Mouse (Mus musculus) frontal cortex, postnatal 14 days (tissue): Measurements from ENCODE around the gene Hbs1l.

Experiments used
- DNase-seq, 2 experiments: peaks; one replicate each; pipeline ENCODE4 v3.0.0; 2022; ENCODE audit warnings: low spot score in 2 of 2

Gene Hbs1l

DNA sequence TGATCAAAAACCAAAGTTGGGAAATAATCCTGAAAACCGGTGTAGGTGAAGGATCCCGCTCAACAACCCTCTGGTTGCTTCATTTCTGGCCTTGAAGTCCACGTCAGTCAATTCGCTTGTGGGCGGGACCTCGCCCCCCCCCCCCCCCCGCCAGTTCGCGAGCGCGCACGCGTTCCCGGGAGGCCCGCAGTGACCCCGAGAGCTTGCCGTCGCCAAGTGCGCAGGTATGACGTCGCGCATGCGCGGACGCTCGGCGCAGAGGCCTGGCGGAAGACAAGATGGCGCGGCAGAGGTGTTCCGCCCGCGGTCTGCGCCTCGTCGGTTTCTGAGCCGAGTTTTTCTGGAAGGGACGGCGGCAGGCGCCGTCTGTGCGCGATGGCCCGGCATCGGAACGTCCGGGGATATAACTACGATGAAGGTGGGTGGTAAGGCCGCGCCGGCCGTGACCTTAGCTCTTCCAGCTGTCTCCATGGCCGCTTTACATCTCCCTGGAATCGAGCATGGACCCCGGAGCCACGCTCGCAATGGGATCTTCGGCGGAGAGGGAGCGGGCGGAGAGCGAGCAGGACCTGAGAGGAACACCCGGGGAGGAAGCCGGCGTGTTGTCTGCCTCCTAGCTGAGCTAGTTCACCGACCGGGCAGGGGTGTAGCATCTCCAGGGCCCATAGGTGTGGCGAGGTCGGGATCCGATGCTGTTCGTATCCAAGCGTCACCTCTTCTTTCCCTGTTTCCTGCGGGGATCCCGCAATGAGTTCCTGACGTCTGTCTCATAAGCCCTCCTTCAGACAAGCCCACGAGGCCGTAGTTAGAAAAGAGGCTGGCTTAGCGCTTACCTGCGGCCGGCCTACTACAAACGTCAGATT, at the start of gene Hbs1l:
Gene Hbs1l (plus strand): TSS at position 221 of the 863 bp plus-strand sequence.
- peak; percentile 80 to 84 for DNase-seq

DNA sequence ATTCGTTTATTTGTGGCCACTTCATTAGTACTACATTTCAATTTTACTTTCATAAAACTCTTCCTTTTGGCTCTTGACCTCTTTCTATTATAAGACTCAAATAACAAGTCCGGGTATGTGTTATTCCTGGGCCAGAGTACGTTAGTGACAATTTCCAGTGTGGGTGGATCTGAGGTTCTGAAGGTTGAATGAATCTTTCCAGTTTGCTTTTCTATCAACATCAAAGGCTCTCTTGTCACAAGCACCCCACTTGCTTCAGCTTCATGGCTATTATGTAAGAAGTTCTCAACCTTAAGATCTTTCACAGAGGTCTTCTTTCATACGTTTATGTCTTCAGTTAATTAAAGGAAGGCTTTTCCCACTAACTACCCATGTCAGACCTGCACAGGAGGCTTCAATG, 47.2 kb upstream of the Hbs1l start:
- no peak for DNase-seq

DNA sequence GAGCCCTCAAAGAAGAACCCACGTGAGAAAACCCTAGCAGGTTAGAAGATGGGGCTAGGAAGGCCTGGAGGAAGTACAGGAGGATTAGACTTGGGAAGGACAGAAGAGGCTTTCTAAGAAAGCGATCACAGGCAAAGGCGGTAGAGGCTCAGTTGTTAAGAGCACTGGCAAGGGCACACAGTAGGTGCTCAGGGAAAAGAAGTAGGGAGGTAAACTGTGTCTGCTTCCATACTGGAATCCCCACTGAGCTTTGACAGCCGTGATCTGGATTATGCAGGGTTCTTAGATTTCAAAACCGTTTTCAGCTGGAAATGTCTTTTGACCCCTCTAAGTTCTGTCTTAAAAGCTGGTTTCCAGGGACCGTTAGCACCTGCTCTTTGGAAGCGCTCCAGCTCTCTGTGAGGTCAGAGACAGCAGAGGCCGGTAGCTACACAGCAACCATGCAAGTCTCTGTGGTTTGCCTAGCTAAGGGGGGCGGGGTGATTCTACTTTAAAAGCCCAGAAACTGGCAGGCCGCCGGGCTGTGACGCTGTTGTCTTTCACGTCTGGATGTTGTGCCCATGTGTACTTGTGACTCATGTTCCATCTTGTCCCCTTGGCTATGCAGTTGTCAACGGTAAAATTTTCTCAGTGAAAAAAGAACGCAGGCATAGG, 43.8 kb upstream of the Hbs1l start:
- DNase-seq: peak; percentile 11 to 14

DNA sequence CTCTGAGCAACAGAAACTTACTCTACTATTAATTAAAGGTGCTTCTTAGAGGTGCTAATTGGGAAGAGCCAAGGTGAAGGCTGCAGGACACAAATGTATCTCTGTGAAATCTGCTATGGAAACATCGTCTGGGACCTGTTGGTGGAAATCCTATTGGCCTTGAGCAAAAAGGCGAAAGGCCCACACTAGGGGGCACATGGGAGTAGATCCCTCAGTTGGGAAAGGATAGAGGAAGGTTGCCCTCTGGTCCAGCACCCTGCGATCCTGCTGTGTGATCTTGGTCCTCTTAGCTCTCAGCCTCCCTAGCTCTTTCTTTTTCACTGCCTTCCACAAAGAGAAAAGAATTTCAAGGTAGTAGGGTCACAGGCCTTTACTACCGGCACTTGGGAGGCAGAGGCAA, 43.0 kb upstream of the Hbs1l start:
- no peak for DNase-seq

DNA sequence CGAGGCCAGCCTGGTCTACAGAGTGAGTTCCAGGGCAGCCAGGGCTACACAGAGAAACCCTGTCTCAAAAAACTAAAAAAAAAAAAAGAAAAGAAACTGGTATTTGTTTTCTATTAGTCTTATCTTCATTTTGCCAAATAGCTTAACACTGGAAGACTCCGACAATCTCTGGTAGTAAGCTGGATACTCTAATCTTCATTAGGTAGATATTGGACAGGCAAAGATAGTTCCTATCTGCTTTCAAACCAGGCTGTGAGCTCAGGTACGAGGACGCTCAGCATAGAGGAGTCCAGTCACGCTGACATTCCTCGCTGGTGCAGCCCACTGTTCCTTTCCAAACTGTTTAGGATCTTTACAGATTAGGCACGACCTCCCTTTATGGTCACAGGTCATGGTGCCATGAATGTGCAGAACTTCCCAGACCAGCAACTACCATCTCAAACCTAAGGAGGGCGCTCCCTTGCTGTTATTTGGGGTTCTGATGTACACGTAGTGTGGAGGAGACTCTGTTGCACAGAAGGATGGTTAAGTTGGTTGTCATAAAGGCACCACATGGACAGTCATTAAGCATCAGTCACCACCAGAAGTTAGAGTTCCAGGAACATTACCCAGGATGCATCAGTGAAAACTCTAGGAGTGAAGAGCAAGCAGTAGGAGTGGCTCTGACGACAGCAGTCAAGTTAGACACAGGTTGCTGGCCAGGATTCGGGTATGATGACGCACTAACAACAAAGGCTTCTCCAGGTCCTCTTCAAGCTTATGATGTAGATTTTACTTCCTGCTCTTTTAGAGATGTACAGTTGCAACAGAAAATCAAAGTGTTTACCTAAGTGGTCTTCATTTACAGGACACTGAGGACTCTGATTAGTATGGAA, 41.3 kb upstream of the Hbs1l start:
- DNase-seq: no peak

DNA sequence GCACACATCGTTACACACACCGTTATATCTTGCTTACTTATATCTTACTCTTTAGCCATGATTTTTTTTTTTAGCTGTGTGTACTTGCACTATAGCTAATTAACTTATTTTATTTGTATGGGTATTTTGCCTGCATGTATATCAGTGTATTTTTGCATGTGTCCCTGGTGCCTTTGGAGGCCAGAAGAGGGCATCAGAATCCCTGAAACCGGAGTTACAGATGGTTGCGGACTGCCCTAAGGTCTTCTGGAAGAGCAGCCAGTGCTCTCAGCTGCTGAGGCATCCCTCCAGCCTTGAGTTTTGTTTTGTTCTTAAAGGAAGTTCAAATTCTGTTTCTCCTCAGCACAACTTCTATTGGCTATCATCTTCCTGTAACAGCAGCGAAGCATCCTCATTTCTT, 38.5 kb upstream of the Hbs1l start:
- DNase-seq: no peak

DNA sequence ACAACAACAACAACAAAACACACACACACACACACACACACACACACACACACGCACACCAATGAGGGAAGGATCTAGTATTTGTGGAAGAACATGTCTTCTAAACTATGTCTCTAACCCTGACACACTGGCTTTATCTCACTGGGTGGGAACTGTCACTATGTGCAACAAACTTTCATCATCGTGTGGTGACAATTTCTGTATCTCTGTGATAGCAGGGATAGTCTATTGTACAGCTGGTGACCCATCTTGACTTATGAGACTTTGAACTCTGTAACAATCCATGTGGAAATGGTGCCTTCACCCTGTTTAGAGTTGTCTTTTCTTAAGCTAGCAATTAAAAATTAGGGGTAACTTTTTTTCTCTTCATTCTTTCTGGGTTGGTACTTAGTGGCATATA, 36.1 kb upstream of the Hbs1l start:
- DNase-seq: no peak

DNA sequence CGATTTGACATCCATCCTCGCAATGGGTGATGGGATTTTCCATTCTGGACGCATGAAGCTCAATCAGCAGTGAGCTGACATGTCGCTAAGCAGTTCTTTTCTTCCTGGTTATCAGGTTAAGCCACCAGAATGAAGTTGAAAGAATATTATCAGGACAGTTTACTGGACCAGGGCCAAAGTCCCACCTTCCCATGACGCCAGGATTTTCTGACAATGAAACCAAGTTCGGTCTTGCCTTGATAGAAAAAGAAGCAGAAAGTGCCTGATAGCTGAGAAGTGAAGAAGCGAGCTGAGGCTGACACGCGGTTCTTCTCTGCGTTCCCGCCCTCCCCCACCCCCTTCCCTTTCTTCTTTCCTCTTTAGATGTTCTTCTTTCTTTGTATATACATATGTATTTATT, 30.6 kb upstream of the Hbs1l start:
- no peak for DNase-seq

DNA sequence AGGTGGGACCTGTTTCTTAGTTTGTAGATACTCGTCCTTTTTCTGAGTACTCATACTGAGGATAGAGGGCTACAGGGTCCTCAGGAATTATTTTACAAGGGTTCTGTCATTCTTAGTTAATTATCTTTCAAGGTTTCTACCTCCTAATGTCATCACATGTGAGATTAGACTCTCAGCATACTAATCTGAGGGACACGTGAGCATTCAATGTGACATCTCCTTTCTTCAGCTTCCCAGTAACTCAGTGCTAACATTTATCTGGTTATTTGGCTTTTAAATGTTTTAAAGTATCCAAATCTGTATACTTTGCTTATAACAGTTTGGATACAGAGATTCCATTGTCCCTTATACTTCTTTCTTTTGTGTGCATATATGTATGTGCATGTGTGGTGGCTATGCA, 28.3 kb upstream of the Hbs1l start:
- DNase-seq: no peak

DNA sequence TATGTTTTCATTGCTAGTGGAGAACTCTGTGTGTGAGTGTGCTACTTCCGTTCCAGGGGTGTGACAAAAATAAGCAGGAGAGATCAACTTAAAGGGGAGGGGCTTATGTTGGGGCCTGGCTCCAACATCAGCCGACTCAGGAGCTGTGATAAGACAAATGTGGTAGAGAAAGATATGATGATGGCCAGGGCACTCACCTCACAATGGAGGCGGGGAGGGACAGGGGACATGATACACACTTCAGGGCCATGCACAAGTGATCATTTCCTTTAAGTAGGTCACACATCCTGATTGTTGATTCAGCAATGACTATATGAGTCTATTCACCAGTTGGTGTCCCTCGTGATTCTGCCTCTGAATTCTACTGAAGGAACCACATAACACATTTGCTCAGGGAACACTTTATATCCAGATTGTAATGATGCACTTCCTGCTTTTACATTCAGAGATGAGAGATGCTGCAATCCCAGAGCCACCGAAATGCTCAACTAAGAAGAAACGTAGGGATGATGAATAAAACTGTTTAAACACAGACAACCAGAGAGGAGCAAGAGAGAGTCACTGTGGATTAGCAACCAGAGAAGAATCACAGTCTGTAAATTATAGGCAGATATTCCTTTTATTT, 26.9 kb upstream of the Hbs1l start:
- no peak for DNase-seq

DNA sequence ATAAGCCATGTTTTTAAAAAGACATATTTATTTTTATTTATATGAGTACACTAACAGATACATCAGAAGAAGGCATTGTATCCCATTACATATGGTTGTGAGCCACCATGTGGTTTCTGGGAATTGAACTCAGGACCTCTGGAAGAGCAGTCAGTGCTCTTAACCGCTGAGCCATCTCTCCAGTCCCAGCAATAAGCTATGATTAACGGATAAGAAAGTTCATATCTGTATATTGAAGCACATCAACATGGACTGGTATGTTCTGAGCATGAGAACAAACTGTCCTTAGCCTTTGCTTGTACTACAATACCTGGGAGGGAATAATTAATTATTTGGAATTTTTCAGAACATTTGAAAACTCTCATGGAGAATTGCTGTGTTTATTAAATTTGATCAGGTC, 25.9 kb upstream of the Hbs1l start:
- no peak for DNase-seq

DNA sequence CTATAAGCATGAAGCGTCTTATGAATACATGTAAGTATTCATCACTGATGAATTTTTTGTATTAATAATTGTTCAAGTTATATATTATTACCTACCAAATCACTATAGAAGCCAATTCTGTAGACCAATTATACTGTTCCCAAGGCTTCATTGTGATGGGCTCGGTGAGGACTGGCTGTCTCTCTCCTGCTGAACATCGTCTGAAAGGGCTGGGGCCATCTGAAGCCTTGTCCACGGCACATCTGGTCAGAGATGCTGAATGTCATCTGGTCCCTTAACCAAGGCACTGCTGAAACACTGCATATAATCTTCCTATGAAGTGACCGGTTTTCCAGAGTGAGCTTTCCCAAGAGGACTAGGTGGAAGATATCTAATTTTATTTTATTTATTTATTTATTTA, 24.9 kb upstream of the Hbs1l start:
- no peak for DNase-seq

DNA sequence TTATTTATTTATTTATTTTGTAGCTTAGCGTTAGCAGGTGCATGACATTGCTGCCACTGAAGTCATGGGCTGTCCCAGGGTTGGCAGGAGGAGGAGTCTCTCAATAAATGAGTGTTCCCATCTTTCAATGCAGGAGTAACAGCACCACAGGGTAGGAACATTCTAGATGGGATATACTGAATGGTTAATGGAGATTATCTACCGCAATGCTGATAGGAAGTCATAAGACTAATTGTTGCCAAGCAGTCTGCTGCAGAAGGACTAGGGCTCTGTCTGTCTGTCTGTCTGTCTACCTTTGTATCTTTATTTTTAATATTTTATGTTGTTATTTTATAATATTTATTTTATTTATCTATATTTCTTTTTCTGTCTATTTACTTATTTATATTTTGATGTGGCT, 24.5 kb upstream of the Hbs1l start:
- DNase-seq: no peak

DNA sequence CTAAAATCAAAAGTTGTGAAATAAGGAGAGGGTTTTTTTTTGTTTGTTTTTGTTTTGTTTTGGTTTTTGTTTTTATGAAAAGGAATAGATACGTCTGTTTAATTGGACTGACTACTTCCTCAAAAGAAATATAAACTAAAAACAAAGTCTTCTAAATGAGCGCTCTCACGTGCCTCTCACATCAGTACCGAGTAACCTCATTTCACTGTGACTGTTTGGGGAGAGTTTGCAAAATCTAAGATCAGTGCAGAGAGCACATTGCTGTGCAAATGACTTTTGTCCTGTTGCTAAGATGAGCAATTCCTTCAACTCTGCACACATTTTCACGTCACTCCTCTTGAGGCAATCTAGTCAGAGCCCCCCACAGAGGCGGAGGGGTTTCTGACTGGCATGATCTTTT, 24.0 kb upstream of the Hbs1l start:
- DNase-seq: no peak

DNA sequence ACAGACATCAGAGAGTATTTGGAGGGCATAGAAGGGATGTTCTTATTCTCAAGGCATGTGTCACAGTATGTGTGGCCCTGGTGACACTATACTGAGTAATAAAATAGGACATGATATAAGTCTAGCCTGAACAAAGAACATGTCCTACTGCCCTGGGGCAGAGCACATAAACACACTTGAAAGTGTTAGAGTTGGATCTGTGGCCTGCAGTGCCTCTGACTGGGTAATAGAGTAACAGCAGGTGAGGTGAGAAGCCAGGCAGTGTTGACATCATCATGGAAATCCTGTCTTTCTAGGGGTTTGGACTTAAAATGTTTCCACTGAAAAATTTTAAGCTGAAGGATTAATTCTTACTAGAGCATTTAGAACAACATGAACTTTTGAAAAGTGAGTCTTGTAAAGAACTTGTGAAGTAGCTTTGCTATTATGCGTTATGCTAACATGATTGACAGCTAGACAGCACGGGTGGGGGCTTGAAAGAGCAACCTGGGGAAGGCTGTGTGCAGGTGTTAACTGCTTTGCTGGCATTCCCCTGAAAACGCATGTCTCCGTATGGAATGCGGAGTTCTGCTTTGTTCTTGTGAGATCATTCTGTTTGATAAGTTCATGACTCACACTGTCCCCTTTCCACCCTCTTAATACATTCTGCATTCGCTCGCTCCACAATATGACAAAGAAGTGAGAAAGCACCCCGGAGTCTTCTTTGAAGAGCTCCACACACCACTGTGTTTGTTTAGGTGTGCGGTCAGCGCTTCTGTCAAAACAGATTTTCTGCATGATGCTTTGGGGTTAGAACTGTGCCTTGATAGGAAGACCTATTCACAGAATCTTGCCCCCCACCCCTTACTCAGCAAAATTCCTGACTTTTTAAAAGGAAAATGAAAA, 8.3 kb upstream of the Hbs1l start:
- DNase-seq: no peak

DNA sequence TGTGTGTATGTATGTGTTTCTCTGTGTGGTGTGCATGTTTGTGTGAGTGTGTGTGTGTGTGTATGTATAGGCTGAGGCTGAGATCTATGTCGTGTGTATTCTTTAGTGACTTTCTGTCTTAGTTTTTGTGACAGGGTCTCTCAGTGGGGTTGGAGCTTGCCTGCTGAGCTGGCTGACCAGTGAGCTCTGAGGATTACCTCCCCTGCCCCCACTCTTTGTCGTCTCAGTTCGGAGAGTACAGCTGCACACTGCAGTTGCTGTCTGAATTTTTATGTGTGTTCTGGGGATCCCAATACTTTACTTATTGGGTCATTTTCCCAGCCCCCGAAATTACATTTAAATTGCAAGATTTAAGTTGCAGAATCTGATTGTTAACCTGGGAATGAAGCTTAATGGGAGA, 4.6 kb upstream of the Hbs1l start:
- no peak for DNase-seq

DNA sequence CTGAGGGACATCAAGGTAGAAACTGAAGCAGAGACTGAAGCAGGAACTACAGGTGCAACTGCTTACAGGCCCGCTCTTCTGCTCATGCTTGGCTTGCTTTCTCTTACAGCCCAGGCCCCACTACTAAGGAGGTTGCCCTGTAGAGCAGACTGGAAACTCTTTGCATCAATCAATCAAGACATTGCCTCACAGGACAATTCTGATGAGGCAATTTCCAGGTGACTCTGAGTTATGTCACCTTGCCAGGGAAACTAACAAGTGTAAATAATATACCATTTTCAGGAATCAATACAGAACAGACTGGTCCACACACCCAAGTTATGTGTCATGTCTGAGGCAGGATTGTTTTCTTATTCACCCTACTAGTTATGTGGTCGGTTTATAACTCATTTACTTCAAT, 1.6 kb upstream of the Hbs1l start:
- DNase-seq: no peak

DNA sequence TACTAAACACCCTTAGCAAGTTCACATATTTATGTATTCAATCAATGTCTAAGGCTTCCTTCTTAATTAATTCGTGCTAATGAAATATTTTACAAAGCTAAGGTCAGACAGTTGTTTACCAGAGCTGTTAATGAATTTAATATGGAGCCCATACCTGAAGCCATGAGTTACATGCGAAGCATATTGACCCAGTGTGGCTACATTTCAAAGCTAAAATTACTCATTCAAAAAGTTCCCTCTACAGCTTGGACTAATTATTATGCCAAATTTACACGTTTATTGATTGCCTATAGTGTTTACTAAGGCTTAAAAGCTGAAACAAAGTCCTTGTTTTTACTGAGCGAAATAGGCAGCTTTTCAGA, 401 bp upstream of the Hbs1l start:
- no peak for DNase-seq

DNA sequence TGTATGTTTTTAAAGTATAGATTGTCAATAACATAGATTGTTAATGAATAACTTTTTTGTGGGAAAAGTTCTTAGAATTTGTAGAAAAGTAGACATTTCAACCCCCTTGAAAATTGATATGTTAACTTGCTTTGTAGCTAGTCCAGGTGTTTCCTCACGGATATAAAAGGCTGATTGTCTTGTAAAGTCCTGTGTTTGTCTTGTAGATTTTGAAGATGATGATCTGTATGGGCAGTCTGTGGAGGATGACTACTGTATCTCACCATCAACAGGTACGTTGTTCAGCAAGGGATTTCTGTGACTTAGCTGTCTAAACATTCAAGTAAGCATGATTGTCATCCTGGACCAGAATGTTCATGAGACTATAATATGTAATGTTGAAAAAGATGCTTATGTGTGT, 3.2 kb downstream of the Hbs1l start:
- DNase-seq: no peak

DNA sequence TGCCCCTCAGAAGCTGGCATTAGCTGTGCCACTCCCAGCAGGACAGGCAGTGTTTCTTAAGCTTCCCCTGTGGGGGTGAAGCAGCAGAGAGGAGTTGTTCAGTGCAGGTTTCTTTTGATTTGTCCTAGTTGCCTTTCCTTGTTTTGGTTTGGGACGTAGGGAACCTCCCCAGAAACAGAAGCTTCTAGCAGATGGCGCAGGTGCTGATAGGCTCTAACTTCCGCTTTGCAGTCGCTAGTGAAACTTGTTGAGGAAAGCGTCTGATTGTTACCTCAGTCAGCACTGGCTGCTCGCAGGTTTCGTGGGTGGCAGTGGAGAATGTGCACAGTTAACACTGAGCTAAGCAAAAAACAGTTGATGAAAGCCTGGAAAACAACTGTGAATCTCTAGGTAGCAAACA, 6.0 kb downstream of the Hbs1l start:
- no peak for DNase-seq
